Mouse (Mus musculus): ENCODE data around the gene Eif3b.

- TF ChIP-seq CTCF (IDR thresholded peaks at IDR 0.05; ENCODE audit: control insufficient read depth, insufficient read depth, insufficient read length): no peak
- no peak for TF ChIP-seq FOSL1 (IDR thresholded peaks at IDR 0.05; ENCODE audit: insufficient read depth, low read length, poor library complexity, severe bottlenecking)
- no peak for TF ChIP-seq CEBPB (IDR thresholded peaks at IDR 0.05; ENCODE audit: low read depth)
Observed at GRCm38 (mm10) chr5:140419442-140420080, 433 bp downstream of the Eif3b start.
